Comparison of ENCODE assay signal across 9 mouse cellular contexts in the genomic region with DNA sequence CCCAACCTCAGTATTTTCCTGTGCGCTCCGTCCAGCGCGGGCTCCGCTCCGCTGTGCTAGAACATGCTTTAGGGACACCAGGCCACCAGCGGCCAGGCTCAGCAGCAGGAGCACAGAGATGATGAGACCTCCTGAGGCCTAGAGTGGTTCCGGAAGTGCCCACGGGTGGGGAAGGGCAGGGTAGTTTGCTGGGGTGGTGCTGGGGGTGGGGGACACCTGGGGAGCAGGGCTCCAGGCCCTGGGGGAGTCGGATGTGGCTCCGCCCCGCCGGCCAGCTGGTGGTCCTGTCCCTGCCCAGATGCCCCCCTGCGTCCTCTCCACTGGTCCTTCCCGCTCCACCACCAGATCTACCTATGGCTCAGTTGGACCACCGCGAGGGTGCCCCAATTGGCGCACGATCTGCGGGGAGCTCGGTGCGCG. TPM values are rescaled to one million over a fixed set of nuclear protein-coding genes. Genes with fewer than 3 reads are reported as not detected.
DNase-seq lines count a peak whose midpoint lies in the region; ATAC-seq lines count a peak whose summit lies in the region.
"Had no signal": no experiment of that assay in that cellular context is flagged by ENCODE, and none has a peak within 500 bp of the region (broad histone marks: within the 10 kb centered on the region; RNA-seq: fewer than 3 reads in every experiment).

No protein-coding gene starts in this region.

- intact Hi-C loops in gastrocnemius, postnatal 36 days (cut with DNase I), result loop anchor here (2.0 to 5.0 kb wide), 2 partner anchors 68 to 206 kb away; no protein-coding TSS in a partner anchor

- no peaks in the 10 kb centered on the region for H3K9me3 ChIP-seq in forebrain, embryonic 11.5 days (ENCODE audit: control insufficient read depth, low read length)
- H3K9me3 ChIP-seq in neural tube, embryonic 12.5 days, result no peaks in the 10 kb centered on the region
- H3K9me3 ChIP-seq: G1E had no signal

- 2% methylated on average over 23 of the region's 23 CpGs for WGBS in forebrain, embryonic 11.5 days
- 3% methylated on average over 23 of the region's 23 CpGs for WGBS in neural tube, embryonic 12.5 days

- no peaks in the 10 kb centered on the region; the same call in none of the 2 replicates for H3K4me1 ChIP-seq in forebrain, embryonic 11.5 days (replicated peaks; ENCODE audit: control insufficient read depth, insufficient read depth, low read length)
- peaks cover 13% of the 10 kb centered on the region for H3K4me1 ChIP-seq in neural tube, embryonic 12.5 days

- H3K27ac ChIP-seq in forebrain, embryonic 11.5 days (ENCODE audit: low read depth, low read length), result no peak overlapping the region
- H3K27ac ChIP-seq in neural tube, embryonic 12.5 days, result no peak overlapping the region

- no peaks in the 10 kb centered on the region for H3K36me3 ChIP-seq in forebrain, embryonic 11.5 days (ENCODE audit: control insufficient read depth, insufficient read depth, low read length)
- no peaks in the 10 kb centered on the region for H3K36me3 ChIP-seq in neural tube, embryonic 12.5 days
- H3K36me3 ChIP-seq: G1E had no signal

- H3K4me3 ChIP-seq in forebrain, embryonic 11.5 days (ENCODE audit: low read depth, low read length), result peak overlapping the region; percentile 39
- peak overlapping the region; percentile 39 for H3K4me3 ChIP-seq in neural tube, embryonic 12.5 days

- peak; percentile 63 for ATAC-seq in forebrain, embryonic 11.5 days (replicated peaks; ENCODE audit: low FRiP score)
- ATAC-seq in neural tube, embryonic 12.5 days (ENCODE audit: low FRiP score, low read depth), result peak; percentile 73

- peak; percentile 16 to 22 for DNase-seq in cerebellum, postnatal 36 days
- DNase-seq in cerebellum, adult 18-20 months, result no peak
- peak; percentile 65 for DNase-seq in ES-CJ7 (ENCODE audit: low read depth, low spot score)
- peak; percentile 68 for DNase-seq in forebrain, embryonic 11.5 days (ENCODE audit: low spot score)
- DNase-seq in kidney, postnatal 4 days, result peak; percentile 61 to 77
- no peak for DNase-seq in gastrocnemius, postnatal 36 days
- no peak for DNase-seq in left cerebral cortex, adult 8-10 months (ENCODE audit: low spot score in 2 of 2)

- peaks cover 5% of the 10 kb centered on the region; the same call in 1 of the 2 replicates for H3K27me3 ChIP-seq in forebrain, embryonic 11.5 days (ENCODE audit: control insufficient read depth, insufficient read depth, low read length)
- H3K27me3 ChIP-seq in neural tube, embryonic 12.5 days (replicated peaks), result peaks cover 8% of the 10 kb centered on the region; the same call in 1 of the 2 replicates

- peak overlapping the region; percentile 86 for H3K4me2 ChIP-seq in forebrain, embryonic 11.5 days (ENCODE audit: low read depth, low read length, severe bottlenecking)
- H3K4me2 ChIP-seq in neural tube, embryonic 12.5 days (replicated peaks), result peak overlapping the region; percentile 78

- peak overlapping the region; percentile 53 for H3K9ac ChIP-seq in forebrain, embryonic 11.5 days (ENCODE audit: low read length)
- peak overlapping the region; percentile 42; the same call in 1 of the 2 replicates for H3K9ac ChIP-seq in neural tube, embryonic 12.5 days

RNA-seq across cellular contexts. Expression of a gene that starts 3.5 kb away (rescaled TPM):
- polyA plus RNA-seq in forebrain, embryonic 11.5 days (2014; fragmentation: Nextera tagmentation; extraction: Ambion mirVana), result not detected in 2 replicates
- not detected in 2 replicates for polyA plus RNA-seq in neural tube, embryonic 12.5 days (2016; fragmentation: Nextera tagmentation; extraction: Ambion mirVana)
- not detected for total RNA-seq in gastrocnemius, postnatal 36 days (2021)
- total RNA-seq in left cerebral cortex, adult 8-10 months (2022), result under 1 TPM in 1 of 4 experiments, not detected in 3; 0.27 TPM
- total RNA-seq: G1E had no signal
- polyA plus RNA-seq: G1E had no signal

RNA-seq across cellular contexts. Expression of a gene that starts 7.9 kb away (rescaled TPM):
- 0.76 and 0.79 TPM in 2 replicates for polyA plus RNA-seq in forebrain, embryonic 11.5 days (2014; fragmentation: Nextera tagmentation; extraction: Ambion mirVana)
- polyA plus RNA-seq in neural tube, embryonic 12.5 days (2016; fragmentation: Nextera tagmentation; extraction: Ambion mirVana), result 0.44 and 0.46 TPM in 2 replicates
- total RNA-seq in gastrocnemius, postnatal 36 days (2021), result not detected
- not detected for total RNA-seq in left cerebral cortex, adult 8-10 months (2022)
- total RNA-seq: G1E had no signal
- polyA plus RNA-seq: G1E had no signal

RNA-seq across cellular contexts. Expression of a gene that starts 10.3 kb away (rescaled TPM):
- polyA plus RNA-seq in forebrain, embryonic 11.5 days (2014; fragmentation: Nextera tagmentation; extraction: Ambion mirVana), result 0.39 and 0.52 TPM in 2 replicates
- 2.4 and 2.5 TPM in 2 replicates for polyA plus RNA-seq in neural tube, embryonic 12.5 days (2016; fragmentation: Nextera tagmentation; extraction: Ambion mirVana)
- not detected for total RNA-seq in gastrocnemius, postnatal 36 days (2021)
- total RNA-seq in left cerebral cortex, adult 8-10 months (2022), result under 1 TPM; 0.41 to 0.91 (median 0.70) TPM
- polyA plus RNA-seq: G1E had no signal

RNA-seq across cellular contexts. Expression of a gene that starts 14.5 kb away (rescaled TPM):
- 25.1 and 30.0 TPM in 2 replicates for polyA plus RNA-seq in forebrain, embryonic 11.5 days (2014; fragmentation: Nextera tagmentation; extraction: Ambion mirVana)
- 45.4 and 51.2 TPM in 2 replicates for polyA plus RNA-seq in neural tube, embryonic 12.5 days (2016; fragmentation: Nextera tagmentation; extraction: Ambion mirVana)
- total RNA-seq in gastrocnemius, postnatal 36 days (2021), result 1 to 10 TPM; 2.1 to 2.3 TPM
- total RNA-seq in left cerebral cortex, adult 8-10 months (2022), result 1 to 10 TPM; 1.5 to 3.0 (median 1.7) TPM
- polyA plus RNA-seq: G1E had no signal

RNA-seq across cellular contexts. Expression of a gene that starts 17.9 kb away (rescaled TPM):
- 6.6 and 7.4 TPM in 2 replicates for polyA plus RNA-seq in forebrain, embryonic 11.5 days (2014; fragmentation: Nextera tagmentation; extraction: Ambion mirVana)
- 20.2 and 20.6 TPM in 2 replicates for polyA plus RNA-seq in neural tube, embryonic 12.5 days (2016; fragmentation: Nextera tagmentation; extraction: Ambion mirVana)
- total RNA-seq in gastrocnemius, postnatal 36 days (2021), result 1,000 to 10,000 TPM; 1,320 to 1,585 TPM
- total RNA-seq in left cerebral cortex, adult 8-10 months (2022), result 100 to 1,000 TPM; 356 to 427 (median 392) TPM

Comparison
In these comparisons a context has a peak if more than half of its experiments do, and no peak if none do; other contexts are left out.
1. DNase-seq: peak in cerebellum, postnatal 36 days (2 of 2), ES-CJ7 (single experiment), forebrain, embryonic 11.5 days (single experiment) and kidney, postnatal 4 days (2 of 2); none in cerebellum, adult 18-20 months (0 of 2), gastrocnemius, postnatal 36 days (0 of 2) and left cerebral cortex, adult 8-10 months (0 of 2).